Mouse (Mus musculus) layer of hippocampus, postnatal 25 days (tissue): ENCODE results near the gene Sae1. TPM values are rescaled to one million over a fixed set of nuclear protein-coding genes. Genes with fewer than 3 reads are reported as not detected.
A peak's percentile ranks its signal among the peaks of the same experiment; 100 is the strongest.
"Not testable (repeated sequence)": the region's sequence is repeated elsewhere in the genome, so short reads cannot be mapped to it uniquely, and the experiment has no call there.

Experiments used
- DNase-seq, 2 experiments: peaks; one replicate each; pipeline ENCODE4 v3.0.0; 2022; ENCODE audit warnings: mixed read lengths in 2 of 2, low spot score in 1 of 2; ENCODE audit errors: extremely low spot score in 1 of 2
- total RNA-seq, 2 experiments: library from RNA; stranded (reverse); gene quantifications; 2 replicates each; pipeline ENCODE4 v1.2.3; 2021

Sae1 gene
- total RNA-seq, 2 experiments from 2014 or later: 90.9 to 105 TPM

DNA sequence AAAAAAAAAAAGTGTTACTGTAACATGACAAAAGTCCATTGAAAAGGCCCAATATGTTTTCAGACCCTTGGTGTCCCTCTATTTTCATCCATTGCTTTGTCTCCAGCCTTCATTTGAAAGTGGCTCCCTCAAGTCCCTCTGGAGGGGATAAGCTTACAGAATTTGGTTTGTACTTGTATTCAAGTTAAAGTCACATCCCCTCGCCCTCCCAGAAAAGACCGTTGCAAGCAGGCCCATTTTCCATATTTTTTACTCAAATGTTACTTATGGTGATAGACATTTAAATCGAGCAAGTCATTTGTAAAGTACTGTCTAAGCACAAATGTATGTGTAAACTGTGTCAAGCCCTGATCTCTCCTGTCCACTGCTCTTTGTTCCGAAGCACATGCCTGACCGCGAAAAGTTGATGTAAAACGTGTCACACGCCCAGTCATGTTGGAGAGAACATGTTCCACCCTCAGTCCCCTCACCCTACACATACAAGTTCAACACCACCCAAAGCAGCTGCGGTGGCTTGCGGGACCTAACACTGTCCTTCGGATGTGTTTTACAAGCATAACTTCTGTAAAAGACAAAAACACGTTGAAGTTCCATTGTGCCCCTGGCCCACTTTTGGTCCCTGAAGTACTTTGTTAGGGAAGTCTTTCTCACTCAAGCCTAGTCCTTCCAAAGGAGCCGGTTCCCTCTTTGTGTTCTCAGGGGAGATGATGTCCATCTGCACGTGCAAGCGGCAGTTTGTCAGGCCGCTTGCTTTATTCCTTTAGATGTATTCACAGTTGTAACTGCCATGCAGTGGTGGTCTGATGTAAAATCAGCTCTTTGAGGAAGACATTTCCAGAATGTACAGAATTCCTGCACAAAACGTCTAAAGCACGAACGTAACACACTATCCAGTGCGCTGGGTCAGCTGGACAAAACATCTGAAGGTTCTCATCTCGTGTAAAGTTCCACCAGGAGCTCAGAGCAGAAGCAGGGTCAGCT is 15.7 kb upstream of the Sae1 start:
- DNase-seq: no peak

GRCm38 (mm10) chr7:16402449-16402848 is 14.8 kb upstream of the Sae1 start:
- DNase-seq: no peak

DNA sequence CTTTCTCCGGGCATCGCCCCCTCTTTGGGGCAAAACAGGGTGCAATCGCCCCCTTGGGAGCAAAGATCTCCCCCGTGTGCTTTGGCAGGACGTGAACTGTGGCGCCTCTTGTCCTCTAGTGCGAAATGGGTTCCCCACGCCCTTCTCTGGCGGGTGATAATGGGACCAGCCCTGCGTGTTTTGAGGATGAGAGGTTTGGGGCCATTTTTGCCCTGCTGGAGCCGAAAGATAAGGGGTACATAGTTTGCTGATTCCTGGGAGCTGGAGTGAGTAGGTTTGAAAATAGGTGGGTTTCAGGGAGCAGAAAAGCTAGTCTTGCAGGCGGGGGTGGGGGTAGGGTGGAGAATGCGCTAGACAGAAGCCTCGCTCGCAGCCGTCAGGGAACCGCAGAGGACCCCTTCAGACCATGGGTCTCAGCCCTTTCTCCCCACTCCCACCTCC is 14.4 kb upstream of the Sae1 start:
- DNase-seq: peak; percentile 27 to 30

- DNase-seq: peak; percentile 73 to 92
Observed at GRCm38 (mm10) chr7:16400689-16401611, 13.3 kb upstream of the Sae1 start, which contains the start of gene Zc3h4. Gene Zc3h4 (plus strand): TSS chr7:16400910.

- peak; percentile 97 to 99 for DNase-seq
Observed at GRCm38 (mm10) chr7:16399820-16400688, 12.4 kb upstream of the Sae1 start.

DNA sequence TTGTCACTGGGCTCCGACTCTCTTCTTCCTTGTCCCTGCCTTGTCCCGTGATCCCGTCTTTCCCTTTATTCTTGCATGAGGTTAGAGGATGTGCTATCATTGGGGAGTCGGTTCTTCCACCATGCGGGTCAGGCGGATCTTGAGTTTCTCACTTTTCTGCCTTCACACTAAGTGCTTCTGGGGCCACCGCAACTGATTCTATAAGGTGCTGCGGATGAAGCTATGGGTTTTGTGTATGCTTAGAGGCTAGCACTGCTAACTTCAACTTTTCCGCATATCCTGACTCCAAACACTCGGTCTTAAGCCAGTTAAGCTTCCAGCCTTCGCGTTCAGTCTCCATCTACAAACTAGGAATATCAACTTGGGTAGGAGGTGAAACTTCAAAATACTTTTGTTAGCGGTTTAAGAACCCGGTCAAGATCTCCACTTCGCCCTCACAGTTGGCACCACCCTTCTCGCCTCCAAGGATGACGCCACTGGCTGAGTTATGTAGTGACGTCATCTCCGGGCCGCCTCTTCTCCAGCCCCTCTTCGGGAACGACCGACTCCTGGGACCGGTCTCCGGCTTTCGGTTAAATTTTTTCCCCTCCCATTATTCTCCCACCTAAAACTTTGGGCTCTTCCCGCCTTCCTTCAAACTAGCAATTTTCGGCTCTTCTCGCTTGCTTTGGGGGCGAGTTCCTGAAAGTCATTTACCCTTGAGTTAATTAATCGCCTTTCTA is 11.7 kb upstream of the Sae1 start:
- DNase-seq: peak; percentile 73 to 75

DNA sequence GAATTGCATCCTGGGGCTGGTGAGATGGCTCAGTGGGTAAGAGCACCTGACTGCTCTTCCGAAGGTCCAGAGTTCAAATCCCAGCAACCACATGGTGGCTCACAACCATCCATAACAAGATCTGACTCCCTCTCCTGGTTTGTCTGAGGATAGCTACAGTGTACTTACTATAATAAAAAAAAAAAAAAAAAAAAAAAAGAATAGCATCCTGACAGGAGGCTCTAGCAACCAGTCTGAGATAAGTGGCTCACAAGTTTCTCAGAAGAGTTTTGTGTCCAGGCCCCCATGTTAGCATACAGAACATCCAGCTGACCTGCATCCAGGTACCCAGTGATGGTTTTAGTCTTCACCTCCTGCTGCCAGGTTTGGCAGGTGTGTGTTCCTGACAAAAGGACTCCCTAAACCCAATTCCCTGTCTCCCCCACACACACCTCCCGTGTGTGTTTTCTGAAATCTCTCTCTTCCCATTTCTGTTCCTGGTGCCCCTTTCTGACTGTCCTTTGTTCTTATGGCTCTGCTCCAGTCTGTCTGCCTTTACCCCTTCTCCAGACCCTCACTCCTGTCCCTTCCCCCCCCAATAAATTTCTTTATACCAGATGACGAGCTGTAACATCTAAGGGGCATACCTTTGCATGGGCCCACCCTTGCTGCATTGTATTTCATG is 10.9 kb upstream of the Sae1 start:
- no peak for DNase-seq

- DNase-seq: no peak
Observed at GRCm38 (mm10) chr7:16397465-16397864, 9.9 kb upstream of the Sae1 start.

GRCm38 (mm10) chr7:16395944-16396343 is 8.3 kb upstream of the Sae1 start:
- DNase-seq: peak in 1 of 2 experiments; percentile 38

DNA sequence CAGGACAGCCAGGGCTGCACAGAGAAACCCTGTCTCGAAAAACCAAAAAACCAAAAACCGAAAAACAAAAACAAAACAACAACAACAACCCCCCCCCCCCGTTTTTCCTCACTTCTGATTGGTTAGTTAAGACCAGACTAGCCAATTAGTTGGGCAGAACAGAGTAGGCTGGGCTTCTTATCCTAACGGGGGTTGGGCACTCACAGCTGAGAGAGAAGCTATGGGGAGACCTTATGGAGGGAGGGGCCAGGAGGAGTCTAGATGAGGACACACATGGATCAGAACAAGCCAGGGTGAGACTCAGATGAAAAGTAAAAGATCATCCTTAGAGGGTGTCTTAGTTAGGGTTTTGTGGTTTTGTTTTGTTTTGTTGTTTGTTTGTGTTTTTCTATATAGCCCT is 5.3 kb upstream of the Sae1 start:
- no peak for DNase-seq

DNA sequence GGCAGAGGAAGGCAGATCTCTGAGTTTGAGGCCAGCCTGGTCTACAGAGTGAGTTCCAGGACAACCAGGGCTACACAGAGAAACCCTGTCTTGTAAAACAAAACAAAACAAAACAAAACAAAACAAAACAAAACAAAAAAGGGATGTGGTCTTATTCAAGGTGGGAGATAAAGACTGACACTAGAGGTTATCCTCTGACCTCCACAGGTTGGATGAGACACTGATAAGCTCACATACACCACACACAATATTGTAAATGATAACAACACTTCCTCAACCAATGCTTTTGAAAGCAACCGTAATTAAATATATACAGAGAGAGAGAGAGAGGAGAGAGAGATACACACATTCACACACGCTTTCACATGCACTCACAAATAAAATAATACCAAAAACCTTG is 2.3 kb upstream of the Sae1 start:
- DNase-seq: not testable (repeated sequence)

DNA sequence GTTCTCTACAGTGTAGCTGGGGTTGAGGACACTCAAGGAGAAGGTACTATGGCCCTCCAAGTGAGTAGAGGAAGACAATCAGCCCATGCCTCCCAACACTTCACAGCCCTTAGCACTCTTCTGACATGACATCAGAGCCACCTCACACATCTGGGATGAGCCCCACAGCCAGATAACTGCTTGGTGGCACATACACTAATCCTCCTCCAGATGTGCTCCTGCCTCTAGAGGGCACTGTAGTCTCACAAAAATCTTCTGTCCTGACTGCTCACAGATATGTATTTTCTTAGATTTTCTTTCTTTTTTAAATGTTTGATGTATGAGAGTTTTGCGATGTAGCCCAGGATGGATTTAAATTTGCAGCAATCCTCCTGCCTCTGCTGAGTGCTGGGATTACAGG is 11.1 kb downstream of the Sae1 start:
- peak in 1 of 2 experiments; percentile 45 for DNase-seq

DNA sequence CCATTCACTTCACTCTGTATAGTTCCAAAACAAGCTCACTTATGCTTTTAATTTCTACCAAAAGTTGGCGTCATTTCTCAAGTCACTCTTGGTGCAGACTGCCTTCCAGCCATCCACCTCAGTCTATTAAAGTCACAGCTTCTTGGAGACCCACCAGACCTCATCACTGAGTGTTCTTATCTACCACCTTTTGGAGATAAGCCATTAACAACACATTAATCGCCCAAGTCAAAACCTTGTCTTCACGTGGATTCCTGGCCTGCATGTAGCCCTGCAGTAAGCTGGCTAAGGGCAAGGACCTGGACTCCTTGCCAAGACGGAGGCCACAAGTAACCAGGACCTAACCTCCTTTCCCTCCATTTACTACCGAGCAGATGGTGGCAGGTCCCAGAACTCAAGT is 12.6 kb downstream of the Sae1 start:
- DNase-seq: no peak

DNA sequence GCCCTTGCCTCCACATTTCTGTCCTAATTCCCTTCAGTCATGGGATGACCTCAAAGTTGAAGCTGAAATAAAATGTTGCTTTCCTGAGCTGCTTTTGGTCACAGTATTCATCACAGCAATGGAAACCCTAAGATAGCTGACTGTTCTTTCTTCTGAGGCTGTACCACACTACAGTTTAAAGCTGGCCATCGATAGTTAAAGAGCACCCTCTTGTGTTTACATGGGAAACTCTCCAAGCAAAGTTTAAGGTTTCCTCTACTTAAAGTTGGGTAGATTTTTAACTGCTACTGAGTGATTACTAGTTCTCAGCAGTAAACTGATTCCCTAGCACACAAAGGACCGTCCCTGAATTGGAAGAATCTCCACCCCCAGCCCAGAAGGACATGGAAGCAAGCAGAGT is 13.9 kb downstream of the Sae1 start:
- no peak for DNase-seq

DNA sequence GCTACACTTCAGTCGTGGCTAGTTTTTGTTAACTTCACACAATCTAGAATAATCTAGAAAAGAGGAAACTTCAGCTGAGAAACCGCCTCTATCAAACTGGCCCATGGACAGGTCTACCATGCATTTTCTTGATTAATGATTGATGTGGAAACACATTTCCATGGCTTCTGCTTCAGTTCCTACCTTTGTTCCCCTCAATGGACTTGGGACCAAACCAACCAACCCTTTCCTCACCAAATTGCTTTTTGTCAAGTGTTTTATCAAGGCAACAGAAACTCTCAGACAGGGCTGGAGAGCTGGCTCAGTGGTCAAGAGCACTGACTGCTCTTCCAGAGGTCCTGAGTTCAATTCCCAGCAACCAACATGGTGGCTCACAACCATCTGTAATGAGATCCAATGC is 17.0 kb downstream of the Sae1 start:
- DNase-seq: no peak

DNA sequence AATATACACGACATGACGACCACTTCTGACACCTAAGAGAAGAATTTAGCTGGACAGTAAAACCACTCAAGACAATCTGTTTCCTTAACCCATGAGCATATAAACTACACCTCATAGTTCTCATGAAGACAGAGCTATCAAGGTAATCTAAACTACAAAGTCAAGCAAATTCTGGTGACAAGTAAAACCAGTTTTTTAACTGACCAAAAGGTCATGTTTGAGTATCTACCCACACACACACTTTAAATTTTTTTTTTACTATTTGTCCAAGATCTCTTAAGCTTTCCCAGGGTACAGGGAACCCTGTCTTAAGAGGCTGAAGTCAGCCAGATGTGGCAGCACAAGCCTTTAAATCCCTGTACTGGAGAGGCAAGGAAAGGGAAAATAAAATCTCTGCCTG is 18.8 kb downstream of the Sae1 start:
- no peak for DNase-seq

- no peak for DNase-seq
Observed at GRCm38 (mm10) chr7:16366669-16367068, 20.9 kb downstream of the Sae1 start.

GRCm38 (mm10) chr7:16366133-16366646 is 21.4 kb downstream of the Sae1 start:
- DNase-seq: no peak
